Mouse (Mus musculus): ENCODE measurements around the gene Spef1. TPM values are rescaled to one million over a fixed set of nuclear protein-coding genes. Genes with fewer than 3 reads are reported as not detected.

The Spef1 gene
- total RNA-seq, 2 experiments from 2014 or later: 10.9 to 11.0 TPM

GRCm38 (mm10) chr2:131125964-131126815 is 60.9 kb downstream of the Spef1 start:
- no peak for DNase-seq (ENCODE audit: extremely low spot score in 1 of 2, low spot score in 2 of 2)
- Histone ChIP-seq H3K4me3 (no peak overlapping the region), H3K27ac (peak overlapping the region; percentile 61; the same call in 1 of the 2 replicates)
- intact Hi-C loops (cut with DNase I): no loop called here
- no peak for TF ChIP-seq CTCF (IDR thresholded peaks at IDR 0.05)

- intact Hi-C loops (cut with DNase I): no loop called here
- no peak for TF ChIP-seq CTCF (IDR thresholded peaks at IDR 0.05)
- H3K27ac ChIP-seq: no peak overlapping the region
- no peak overlapping the region for H3K4me3 ChIP-seq
- DNase-seq (ENCODE audit: extremely low spot score in 1 of 2, low spot score in 2 of 2): no peak
Measured at GRCm38 (mm10) chr2:131125157-131125963, 61.7 kb downstream of the Spef1 start.

- H3K4me3 ChIP-seq: no peak overlapping the region
- intact Hi-C loops (cut with DNase I): no loop called here
- TF ChIP-seq CTCF (IDR thresholded peaks at IDR 0.05): no peak
- H3K27ac ChIP-seq: no peak overlapping the region
- no peak for DNase-seq (ENCODE audit: extremely low spot score in 1 of 2, low spot score in 2 of 2)
Measured at GRCm38 (mm10) chr2:131124166-131124565, 62.9 kb downstream of the Spef1 start.

Other genes starting within 250 kb of the Spef1 start
- gene Gfra4, start 144.2 kb downstream of the Spef1 start, total RNA-seq (2021): 10 to 100 TPM; 50.3 to 55.3 TPM
- gene Adam33, start 123.5 kb downstream of the Spef1 start, total RNA-seq (2021): 1 to 10 TPM; 8.9 to 9.6 TPM
- gene Siglec1, start 100.5 kb downstream of the Spef1 start, total RNA-seq (2021): under 1 TPM; 0.44 to 0.45 TPM
- 10 to 100 TPM; 10.1 to 12.8 TPM for gene Hspa12b, start 60.0 kb downstream of the Spef1 start, total RNA-seq (2021)
- gene Gm11037, start 53.8 kb downstream of the Spef1 start, total RNA-seq (2021): not detected
- 10 to 100 TPM; 63.7 to 76.7 TPM for gene 1700037H04Rik, start 27.2 kb downstream of the Spef1 start, total RNA-seq (2021)
- gene Cenpb, start 7.2 kb downstream of the Spef1 start, total RNA-seq (2021): 10 to 100 TPM; 65.3 to 69.8 TPM
- gene Cdc25b, start 333 bp downstream of the Spef1 start, total RNA-seq (2021): 10 to 100 TPM; 19.8 to 22.2 TPM
- gene Ap5s1, start 19.8 kb upstream of the Spef1 start, total RNA-seq (2021): 10 to 100 TPM; 21.7 to 28.7 TPM
- 1 to 10 TPM; 6.7 to 6.9 TPM for gene Mavs, start 46.8 kb upstream of the Spef1 start, total RNA-seq (2021)
- 10 to 100 TPM; 62.8 to 74.0 TPM for gene Pank2, start 75.2 kb upstream of the Spef1 start, total RNA-seq (2021)
- 10 to 100 TPM; 39.8 to 41.4 TPM for gene Rnf24, start 165.6 kb upstream of the Spef1 start, total RNA-seq (2021)

Data from left cerebral cortex, adult 2 months (tissue).